14 mouse cellular contexts compared by ENCODE assay signal in the genomic region with DNA sequence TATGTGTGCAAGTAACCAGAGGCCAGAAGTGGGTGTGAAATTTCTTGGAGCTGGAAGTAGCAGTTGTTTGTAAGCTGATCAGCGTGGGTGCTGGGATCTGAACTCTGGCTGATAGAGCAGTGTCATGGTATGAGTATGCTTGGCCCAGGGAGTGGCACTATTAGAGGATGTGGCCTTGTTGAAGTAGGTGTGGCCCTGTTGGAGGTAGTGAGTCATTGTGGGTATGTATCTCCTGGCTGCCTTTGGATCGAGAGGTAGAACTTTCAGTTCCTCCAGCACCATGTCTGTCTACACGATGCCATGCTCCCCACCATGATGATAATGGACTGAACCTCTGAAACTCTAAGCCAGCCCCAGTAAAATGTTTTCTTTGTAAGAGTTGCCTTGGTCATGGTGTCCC. TPM values are rescaled to one million over a fixed set of nuclear protein-coding genes. Genes with fewer than 3 reads are reported as not detected.
DNase-seq lines count a peak whose midpoint lies in the region; ATAC-seq lines count a peak whose summit lies in the region.
"Had no signal": no experiment of that assay in that cellular context is flagged by ENCODE, and none has a peak within 500 bp of the region (broad histone marks: within the 10 kb centered on the region; RNA-seq: fewer than 3 reads in every experiment).

No protein-coding gene starts in this region.

- peak overlapping the region; percentile 38 for H3K4me3 ChIP-seq in megakaryocyte, embryonic 14.5 days (replicated peaks)
- no peak overlapping the region for H3K4me3 ChIP-seq in limb, embryonic 10.5 days
- no peak overlapping the region for H3K4me3 ChIP-seq in hindbrain, embryonic 10.5 days
- H3K4me3 ChIP-seq: embryonic facial prominence, embryonic 12.5 days; forebrain, embryonic 13.5 days had no signal

- 100% methylated on average over 3 of the region's 3 CpGs for WGBS in limb, embryonic 10.5 days
- 96% methylated on average over 3 of the region's 3 CpGs for WGBS in hindbrain, embryonic 10.5 days

- no peak overlapping the region for H3K27ac ChIP-seq in limb, embryonic 10.5 days
- no peak overlapping the region for H3K27ac ChIP-seq in hindbrain, embryonic 10.5 days
- H3K27ac ChIP-seq: embryonic facial prominence, embryonic 12.5 days; forebrain, embryonic 13.5 days; kidney, postnatal 0 days had no signal

- ATAC-seq in erythroid progenitor cell, adult 5-6 weeks (replicated peaks; ENCODE audit: low FRiP score, poor library complexity, severe bottlenecking): peak; percentile 59; the same call in 1 of the 2 replicates
- ATAC-seq: forebrain, embryonic 13.5 days; lung, postnatal 0 days; midbrain, embryonic 16.5 days had no signal

- peak; percentile 72 for DNase-seq in 3T3-L1 (ENCODE audit: low read depth, low spot score)
- DNase-seq in CD4-positive helper T cell, adult 2 months (ENCODE audit: low read depth, low spot score): peak; percentile 76
- no peak for DNase-seq in limb, embryonic 10.5 days (ENCODE audit: low spot score)
- DNase-seq in layer of hippocampus, postnatal 36 days: no peak
- no peak for DNase-seq in thymus, postnatal 14 days
- DNase-seq in hindbrain, embryonic 10.5 days (ENCODE audit: low spot score): no peak
- DNase-seq: cerebellum, adult 9-10 months had no signal

- peaks cover 4% of the 10 kb centered on the region for H3K27me3 ChIP-seq in megakaryocyte, embryonic 14.5 days (replicated peaks)
- H3K27me3 ChIP-seq in limb, embryonic 10.5 days (ENCODE audit: low read depth, poor library complexity, severe bottlenecking): no peaks in the 10 kb centered on the region
- no peaks in the 10 kb centered on the region for H3K27me3 ChIP-seq in hindbrain, embryonic 10.5 days (ENCODE audit: insufficient read depth, poor library complexity, severe bottlenecking)
- H3K27me3 ChIP-seq: embryonic facial prominence, embryonic 12.5 days; forebrain, embryonic 13.5 days had no signal

- peaks cover 47% of the 10 kb centered on the region for H3K4me1 ChIP-seq in megakaryocyte, embryonic 14.5 days
- H3K4me1 ChIP-seq in limb, embryonic 10.5 days: peaks cover 7% of the 10 kb centered on the region
- H3K4me1 ChIP-seq in hindbrain, embryonic 10.5 days (replicated peaks): peaks cover 7% of the 10 kb centered on the region
- H3K4me1 ChIP-seq: embryonic facial prominence, embryonic 12.5 days had no signal

- H3K9me3 ChIP-seq in megakaryocyte, embryonic 14.5 days: peaks cover 7% of the 10 kb centered on the region; the same call in 1 of the 2 replicates
- H3K9me3 ChIP-seq in limb, embryonic 10.5 days (replicated peaks): no peaks in the 10 kb centered on the region
- no peaks in the 10 kb centered on the region for H3K9me3 ChIP-seq in hindbrain, embryonic 10.5 days
- H3K9me3 ChIP-seq: embryonic facial prominence, embryonic 12.5 days; forebrain, embryonic 13.5 days had no signal

- H3K36me3 ChIP-seq in megakaryocyte, embryonic 14.5 days (replicated peaks; ENCODE audit: low read length): no peaks in the 10 kb centered on the region
- no peaks in the 10 kb centered on the region for H3K36me3 ChIP-seq in limb, embryonic 10.5 days
- H3K36me3 ChIP-seq in hindbrain, embryonic 10.5 days: no peaks in the 10 kb centered on the region
- H3K36me3 ChIP-seq: embryonic facial prominence, embryonic 12.5 days had no signal

RNA-seq across cellular contexts. Expression of a gene that starts 16.4 kb away (rescaled TPM):
- total RNA-seq in erythroid progenitor cell, adult 5-6 weeks (2015; ENCODE audit: low replicate concordance): 36.0 and 65.0 TPM in 2 replicates
- 81.4 and 122 TPM in 2 replicates for total RNA-seq in erythroid progenitor cell, adult 5-6 weeks (2017; ENCODE audit: low replicate concordance)
- 9.1 and 45.1 TPM in 2 replicates for polyA plus RNA-seq in megakaryocyte, embryonic 14.5 days (2012; ENCODE audit: insufficient read depth, low replicate concordance)
- 56.8 and 64.1 TPM in 2 replicates for polyA plus RNA-seq in limb, embryonic 10.5 days (2016; fragmentation: Nextera tagmentation; extraction: Ambion mirVana)
- 10 to 100 TPM; 64.4 to 66.8 TPM for total RNA-seq in layer of hippocampus, postnatal 36 days (2021)
- 42.5 and 56.2 TPM in 2 replicates for polyA plus RNA-seq in hindbrain, embryonic 10.5 days (2016; fragmentation: Nextera tagmentation; extraction: Ambion mirVana)

RNA-seq across cellular contexts. Expression of a gene that starts 53.4 kb away (rescaled TPM):
- 26.7 and 38.1 TPM in 2 replicates for total RNA-seq in erythroid progenitor cell, adult 5-6 weeks (2015; ENCODE audit: low replicate concordance)
- 38.2 and 56.8 TPM in 2 replicates for total RNA-seq in erythroid progenitor cell, adult 5-6 weeks (2017; ENCODE audit: low replicate concordance)
- polyA plus RNA-seq in megakaryocyte, embryonic 14.5 days (2012; ENCODE audit: insufficient read depth, low replicate concordance): 80.6 and 172 TPM in 2 replicates
- 168 and 183 TPM in 2 replicates for polyA plus RNA-seq in limb, embryonic 10.5 days (2016; fragmentation: Nextera tagmentation; extraction: Ambion mirVana)
- total RNA-seq in layer of hippocampus, postnatal 36 days (2021): 10 to 100 TPM; 49.0 to 53.9 TPM
- 164 and 172 TPM in 2 replicates for polyA plus RNA-seq in hindbrain, embryonic 10.5 days (2016; fragmentation: Nextera tagmentation; extraction: Ambion mirVana)

Comparison
In these comparisons a context has a peak if more than half of its experiments do, and no peak if none do; other contexts are left out.
1. DNase-seq: peak in 3T3-L1 (single experiment) and CD4-positive helper T cell, adult 2 months (single experiment); none in limb, embryonic 10.5 days (single experiment), layer of hippocampus, postnatal 36 days (0 of 2), thymus, postnatal 14 days (single experiment) and hindbrain, embryonic 10.5 days (single experiment).